Mouse (Mus musculus) thymus, adult 2 months (tissue): ENCODE measurements around the gene Hils1.

Source experiments
- CTCF ChIP-seq: fragments of 200-500 bp; IDR thresholded peaks from 2 replicates; pipeline ENCODE4 v1.5.1; 2012; ENCODE audit warnings: mild to moderate bottlenecking, control low read depth, low read length, moderate library complexity, borderline replicate concordance; ENCODE audit not compliant: control insufficient read depth, poor library complexity, insufficient read depth; ENCODE audit errors: extremely low read depth
- POLR2A ChIP-seq: fragments of 200-500 bp; IDR thresholded peaks from 2 replicates; pipeline ENCODE4 v1.6.1; 2012; ENCODE audit warnings: mild to moderate bottlenecking, low read length, control low read depth, moderate library complexity; ENCODE audit not compliant: control insufficient read depth, poor library complexity, insufficient read depth; ENCODE audit errors: extremely low read depth

- TF ChIP-seq CTCF = no peak
- no peak for TF ChIP-seq POLR2A
Observed at GRCm38 (mm10) chr11:94992480-94992753, 25.0 kb downstream of the Hils1 start.
